Mouse (Mus musculus): ENCODE measurements around the gene Baz2b. TPM values are rescaled to one million over a fixed set of nuclear protein-coding genes. Genes with fewer than 3 reads are reported as not detected.
"Not testable (repeated sequence)": the region's sequence is repeated elsewhere in the genome, so short reads cannot be mapped to it uniquely, and the experiment has no call there.

Baz2b gene
- polyA plus RNA-seq, 1 experiment from 2014 or later = 86.9 TPM

DNA sequence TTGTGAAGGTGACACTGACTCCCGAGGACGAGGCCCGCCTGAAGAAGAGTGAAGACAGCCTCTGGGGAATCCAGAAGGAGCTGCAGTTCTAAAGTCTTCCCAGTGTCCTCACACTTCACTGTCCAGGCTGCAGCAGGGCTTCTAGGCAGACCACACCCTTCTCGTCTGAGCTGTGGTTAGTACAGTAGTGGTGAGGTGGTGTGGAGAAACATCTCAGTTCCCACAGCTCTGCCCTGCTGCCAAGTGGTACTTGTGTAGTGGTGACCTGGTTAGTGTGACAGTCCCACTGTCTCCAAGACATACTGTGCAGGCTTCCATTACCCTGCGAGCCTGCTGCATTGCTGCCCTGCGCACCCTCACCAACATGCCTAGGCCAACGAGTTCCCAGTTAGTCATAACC is 74.7 kb downstream of the Baz2b start:
- H3K4me2 ChIP-seq (ENCODE audit: low read length); H3K27ac ChIP-seq (replicated peaks; ENCODE audit: low read depth, low read length); H3K27me3 ChIP-seq (ENCODE audit: control insufficient read depth, insufficient read depth, low read length); H3K36me3 ChIP-seq (ENCODE audit: control insufficient read depth, insufficient read depth, low read length); DNase-seq; H3K9me3 ChIP-seq (ENCODE audit: control insufficient read depth, low read length); H3K9ac ChIP-seq (replicated peaks; ENCODE audit: low read length); H3K4me1 ChIP-seq (ENCODE audit: control insufficient read depth, insufficient read depth, low read length); H3K4me3 ChIP-seq (replicated peaks; ENCODE audit: low read depth, low read length); ATAC-seq (ENCODE audit: low FRiP score, low TSS enrichment): not testable (repeated sequence)
- 95% methylated on average over 7 of the region's 7 CpGs for WGBS

DNA sequence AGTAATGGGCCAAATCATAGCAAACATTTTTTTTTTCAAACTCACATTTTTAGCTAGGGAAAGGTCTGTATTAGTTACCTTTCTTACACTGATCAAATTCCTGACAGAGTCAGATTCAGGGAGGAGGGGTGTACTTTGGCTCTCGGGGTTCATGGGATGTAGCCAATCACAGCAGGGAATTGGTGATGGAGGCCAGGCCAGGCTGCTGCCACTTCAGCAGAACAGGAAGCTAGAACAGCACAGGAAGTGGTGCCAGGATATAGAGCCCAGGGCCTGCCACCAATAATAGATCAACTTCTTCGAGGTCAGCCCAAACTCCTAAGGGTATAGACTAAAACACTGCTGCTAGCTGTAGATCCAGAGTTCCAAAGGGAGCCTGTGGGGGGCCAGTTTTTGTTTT is 76.6 kb downstream of the Baz2b start:
- Histone ChIP-seq H3K27me3 (ENCODE audit: control insufficient read depth, insufficient read depth, low read length) (no peaks in the 10 kb centered on the region), H3K36me3 (ENCODE audit: control insufficient read depth, insufficient read depth, low read length) (no peaks in the 10 kb centered on the region), H3K4me2 (ENCODE audit: low read length) (no peak overlapping the region), H3K4me3 (replicated peaks; ENCODE audit: low read depth, low read length) (no peak overlapping the region), H3K4me1 (ENCODE audit: control insufficient read depth, insufficient read depth, low read length) (no peaks in the 10 kb centered on the region), H3K9ac (replicated peaks; ENCODE audit: low read length) (no peak overlapping the region), H3K9me3 (ENCODE audit: control insufficient read depth, low read length) (no peaks in the 10 kb centered on the region), H3K27ac (replicated peaks; ENCODE audit: low read depth, low read length) (no peak overlapping the region)
- no peak for DNase-seq
- 79% methylated on average over 2 of the region's 2 CpGs for WGBS
- no peak for ATAC-seq (ENCODE audit: low FRiP score, low TSS enrichment)

- WGBS = 81% methylated on average over 10 of the region's 10 CpGs
- no peak overlapping the region for H3K4me3 ChIP-seq (replicated peaks; ENCODE audit: low read depth, low read length)
- ATAC-seq (ENCODE audit: low FRiP score, low TSS enrichment) = no peak
Measured at GRCm38 (mm10) chr2:60132269-60133042, 77.2 kb downstream of the Baz2b start.

GRCm38 (mm10) chr2:60128631-60129030 is 81.0 kb downstream of the Baz2b start:
- DNase-seq (no peak), ATAC-seq (ENCODE audit: low FRiP score, low TSS enrichment) (no peak)
- no peak overlapping the region for H3K4me3 ChIP-seq (replicated peaks; ENCODE audit: low read depth, low read length)

More at GRCm38 (mm10) chr2:60132269-60133042, 77.2 kb downstream of the Baz2b start:
- Histone ChIP-seq H3K27ac (replicated peaks; ENCODE audit: low read depth, low read length) (no peak overlapping the region), H3K9ac (replicated peaks; ENCODE audit: low read length) (no peak overlapping the region), H3K4me1 (ENCODE audit: control insufficient read depth, insufficient read depth, low read length) (no peaks in the 10 kb centered on the region), H3K27me3 (ENCODE audit: control insufficient read depth, insufficient read depth, low read length) (no peaks in the 10 kb centered on the region), H3K36me3 (ENCODE audit: control insufficient read depth, insufficient read depth, low read length) (no peaks in the 10 kb centered on the region), H3K4me2 (ENCODE audit: low read length) (no peak overlapping the region), H3K9me3 (ENCODE audit: control insufficient read depth, low read length) (no peaks in the 10 kb centered on the region)
- DNase-seq = no peak

GRCm38 (mm10) chr2:60126831-60127230 is 82.8 kb downstream of the Baz2b start:
- DNase-seq (peak; percentile 86), ATAC-seq (ENCODE audit: low FRiP score, low TSS enrichment) (peak; percentile 67)
- H3K36me3 ChIP-seq (ENCODE audit: control insufficient read depth, insufficient read depth, low read length) = no peaks in the 10 kb centered on the region
- no peaks in the 10 kb centered on the region for H3K27me3 ChIP-seq (ENCODE audit: control insufficient read depth, insufficient read depth, low read length)
- peaks cover 13% of the 10 kb centered on the region for H3K4me1 ChIP-seq (ENCODE audit: control insufficient read depth, insufficient read depth, low read length)
- WGBS = 3% methylated on average over 7 of the region's 7 CpGs
- H3K9me3 ChIP-seq (ENCODE audit: control insufficient read depth, low read length) = no peaks in the 10 kb centered on the region
- peak overlapping the region; percentile 82 for H3K4me3 ChIP-seq (replicated peaks; ENCODE audit: low read depth, low read length)
- peak overlapping the region; percentile 36; the same call in 1 of the 2 replicates for H3K9ac ChIP-seq (replicated peaks; ENCODE audit: low read length)
- H3K4me2 ChIP-seq (ENCODE audit: low read length) = peak overlapping the region; percentile 72
- H3K27ac ChIP-seq (replicated peaks; ENCODE audit: low read depth, low read length) = peak overlapping the region; percentile 68

More at GRCm38 (mm10) chr2:60128631-60129030, 81.0 kb downstream of the Baz2b start:
- Histone ChIP-seq H3K4me2 (ENCODE audit: low read length) (no peak overlapping the region), H3K36me3 (ENCODE audit: control insufficient read depth, insufficient read depth, low read length) (no peaks in the 10 kb centered on the region), H3K9me3 (ENCODE audit: control insufficient read depth, low read length) (no peaks in the 10 kb centered on the region), H3K4me1 (ENCODE audit: control insufficient read depth, insufficient read depth, low read length) (0 out of 2 replicates have a peak, but pooled peaks cover 5% of the 10 kb centered on the region), H3K9ac (replicated peaks; ENCODE audit: low read length) (no peak overlapping the region), H3K27me3 (ENCODE audit: control insufficient read depth, insufficient read depth, low read length) (no peaks in the 10 kb centered on the region), H3K27ac (replicated peaks; ENCODE audit: low read depth, low read length) (no peak overlapping the region)
- 96% methylated on average over 7 of the region's 7 CpGs for WGBS

GRCm38 (mm10) chr2:60126292-60126691 is 83.3 kb downstream of the Baz2b start:
- 5% methylated on average over 8 of the region's 8 CpGs for WGBS
- Histone ChIP-seq H3K27ac (replicated peaks; ENCODE audit: low read depth, low read length) (peak overlapping the region; percentile 37; the same call in 1 of the 2 replicates), H3K4me2 (ENCODE audit: low read length) (peak overlapping the region; percentile 72), H3K36me3 (ENCODE audit: control insufficient read depth, insufficient read depth, low read length) (no peaks in the 10 kb centered on the region), H3K4me1 (ENCODE audit: control insufficient read depth, insufficient read depth, low read length) (peaks cover 16% of the 10 kb centered on the region), H3K9ac (replicated peaks; ENCODE audit: low read length) (peak overlapping the region; percentile 99; the same call in 1 of the 2 replicates), H3K4me3 (replicated peaks; ENCODE audit: low read depth, low read length) (peak overlapping the region; percentile 82), H3K27me3 (ENCODE audit: control insufficient read depth, insufficient read depth, low read length) (no peaks in the 10 kb centered on the region), H3K9me3 (ENCODE audit: control insufficient read depth, low read length) (no peaks in the 10 kb centered on the region)
- ATAC-seq (ENCODE audit: low FRiP score, low TSS enrichment) (no peak), DNase-seq (peak; percentile 53)

GRCm38 (mm10) chr2:60125049-60126004 is 84.3 kb downstream of the Baz2b start:
- Histone ChIP-seq H3K27me3 (ENCODE audit: control insufficient read depth, insufficient read depth, low read length) (no peaks in the 10 kb centered on the region), H3K9me3 (ENCODE audit: control insufficient read depth, low read length) (no peaks in the 10 kb centered on the region), H3K4me3 (replicated peaks; ENCODE audit: low read depth, low read length) (peak overlapping the region; percentile 82), H3K9ac (replicated peaks; ENCODE audit: low read length) (peak overlapping the region; percentile 99), H3K4me2 (ENCODE audit: low read length) (peak overlapping the region; percentile 72), H3K4me1 (ENCODE audit: control insufficient read depth, insufficient read depth, low read length) (peaks cover 18% of the 10 kb centered on the region), H3K27ac (replicated peaks; ENCODE audit: low read depth, low read length) (peak overlapping the region; percentile 99), H3K36me3 (ENCODE audit: control insufficient read depth, insufficient read depth, low read length) (no peaks in the 10 kb centered on the region)
- ATAC-seq (ENCODE audit: low FRiP score, low TSS enrichment) = peak; percentile 83
- WGBS = under 1% methylated on average over 59 of the region's 83 CpGs
- DNase-seq = peak; percentile 84

GRCm38 (mm10) chr2:60124648-60125048 is 85.0 kb downstream of the Baz2b start:
- under 1% methylated on average over 44 of the region's 47 CpGs for WGBS
- peak overlapping the region; percentile 99 for H3K27ac ChIP-seq (replicated peaks; ENCODE audit: low read depth, low read length)
- H3K9ac ChIP-seq (replicated peaks; ENCODE audit: low read length) = peak overlapping the region; percentile 99
- DNase-seq (peak; percentile 78), ATAC-seq (ENCODE audit: low FRiP score, low TSS enrichment) (peak; percentile 72)
- no peaks in the 10 kb centered on the region for H3K36me3 ChIP-seq (ENCODE audit: control insufficient read depth, insufficient read depth, low read length)
- peak overlapping the region; percentile 82 for H3K4me3 ChIP-seq (replicated peaks; ENCODE audit: low read depth, low read length)
- H3K4me2 ChIP-seq (ENCODE audit: low read length) = peak overlapping the region; percentile 72
- H3K9me3 ChIP-seq (ENCODE audit: control insufficient read depth, low read length) = no peaks in the 10 kb centered on the region
- no peaks in the 10 kb centered on the region for H3K27me3 ChIP-seq (ENCODE audit: control insufficient read depth, insufficient read depth, low read length)
- peaks cover 18% of the 10 kb centered on the region for H3K4me1 ChIP-seq (ENCODE audit: control insufficient read depth, insufficient read depth, low read length)

Measured in midbrain, embryonic 14.5 days (tissue).